Mouse (Mus musculus): ENCODE results near the gene Slc22a14. TPM values are rescaled to one million over a fixed set of nuclear protein-coding genes. Genes with fewer than 3 reads are reported as not detected.

Gene Slc22a14
- polyA plus RNA-seq (2012; ENCODE audit: insufficient read depth, insufficient read length, low replicate concordance, missing spikeins) = not detected in 2 replicates

GRCm38 (mm10) chr9:119365284-119365683 is at the start of gene Slc22a14:
Slc22a14 (minus strand) TSS chr9:119365553.
- no peak for TF ChIP-seq CTCF (IDR thresholded peaks at IDR 0.05; ENCODE audit: insufficient read depth, low read depth, low read length)
- no peak for TF ChIP-seq POLR2A (IDR thresholded peaks at IDR 0.05; ENCODE audit: insufficient read depth, low read depth, low read length)
- WGBS = 64% methylated on average over 7 of the region's 7 CpGs
- no peak within 1 kb of the TSS for H3K4me3 ChIP-seq (ENCODE audit: insufficient read depth, low read depth, low read length)
- no peaks in the 10 kb centered on the region for H3K4me1 ChIP-seq (ENCODE audit: control insufficient read depth, insufficient read depth, low read length)
- H3K27ac ChIP-seq (ENCODE audit: insufficient read depth, low read depth, low read length) = no peak within 1 kb of the TSS

DNA sequence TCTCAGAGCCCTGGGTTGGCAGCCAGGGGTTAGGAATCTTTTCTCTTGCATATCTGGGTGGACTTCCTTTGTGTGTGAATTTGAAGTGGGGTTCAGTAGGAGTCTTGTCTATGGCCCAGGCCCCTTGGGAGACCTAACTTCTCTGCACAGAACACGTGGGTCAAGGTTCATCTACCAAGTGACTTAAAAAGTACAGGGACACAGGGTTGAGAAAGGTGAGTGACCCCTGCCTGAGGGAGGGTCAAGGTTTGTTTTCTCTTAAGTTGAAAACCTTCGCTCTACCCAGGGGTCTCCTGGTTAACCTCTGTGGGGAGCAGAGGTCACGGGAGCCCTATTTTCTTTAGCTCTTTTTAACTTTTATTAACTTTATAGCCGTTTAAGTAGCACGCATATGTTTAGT is 44.5 kb upstream of the Slc22a14 start:
- H3K4me1 ChIP-seq (ENCODE audit: control insufficient read depth, insufficient read depth, low read length) = peaks cover 26% of the 10 kb centered on the region
- TF ChIP-seq POLR2A (IDR thresholded peaks at IDR 0.05; ENCODE audit: insufficient read depth, low read depth, low read length) (no peak), CTCF (IDR thresholded peaks at IDR 0.05; ENCODE audit: insufficient read depth, low read depth, low read length) (no peak)
- 91% methylated on average over 5 of the region's 5 CpGs for WGBS
- no peak overlapping the region for H3K27ac ChIP-seq (ENCODE audit: insufficient read depth, low read depth, low read length)
- no peak overlapping the region for H3K4me3 ChIP-seq (ENCODE audit: insufficient read depth, low read depth, low read length)

- TF ChIP-seq CTCF (IDR thresholded peaks at IDR 0.05; ENCODE audit: insufficient read depth, low read depth, low read length) (no peak), POLR2A (IDR thresholded peaks at IDR 0.05; ENCODE audit: insufficient read depth, low read depth, low read length) (no peak)
- peaks cover 26% of the 10 kb centered on the region for H3K4me1 ChIP-seq (ENCODE audit: control insufficient read depth, insufficient read depth, low read length)
- WGBS = 57% methylated on average over 11 of the region's 11 CpGs
- no peak overlapping the region for H3K27ac ChIP-seq (ENCODE audit: insufficient read depth, low read depth, low read length)
- no peak overlapping the region for H3K4me3 ChIP-seq (ENCODE audit: insufficient read depth, low read depth, low read length)
These were observed 43.7 kb upstream of the Slc22a14 start for GRCm38 (mm10) chr9:119408898-119409664.

- TF ChIP-seq CTCF (IDR thresholded peaks at IDR 0.05; ENCODE audit: insufficient read depth, low read depth, low read length) = no peak
- no peak for TF ChIP-seq POLR2A (IDR thresholded peaks at IDR 0.05; ENCODE audit: insufficient read depth, low read depth, low read length)
- Histone ChIP-seq H3K27ac (ENCODE audit: insufficient read depth, low read depth, low read length) (no peak overlapping the region), H3K4me1 (ENCODE audit: control insufficient read depth, insufficient read depth, low read length) (peaks cover 33% of the 10 kb centered on the region), H3K4me3 (ENCODE audit: insufficient read depth, low read depth, low read length) (no peak overlapping the region)
- WGBS = 85% methylated on average over 15 of the region's 15 CpGs
These were observed 42.5 kb upstream of the Slc22a14 start for GRCm38 (mm10) chr9:119407884-119408283.

- 61% methylated on average over 5 of the region's 5 CpGs for WGBS
- Histone ChIP-seq H3K27ac (ENCODE audit: insufficient read depth, low read depth, low read length) (no peak overlapping the region), H3K4me1 (ENCODE audit: control insufficient read depth, insufficient read depth, low read length) (peaks cover 31% of the 10 kb centered on the region), H3K4me3 (ENCODE audit: insufficient read depth, low read depth, low read length) (no peak overlapping the region)
- TF ChIP-seq CTCF (IDR thresholded peaks at IDR 0.05; ENCODE audit: insufficient read depth, low read depth, low read length) = no peak
- no peak for TF ChIP-seq POLR2A (IDR thresholded peaks at IDR 0.05; ENCODE audit: insufficient read depth, low read depth, low read length)
These were observed 38.7 kb upstream of the Slc22a14 start for GRCm38 (mm10) chr9:119404090-119404489.

DNA sequence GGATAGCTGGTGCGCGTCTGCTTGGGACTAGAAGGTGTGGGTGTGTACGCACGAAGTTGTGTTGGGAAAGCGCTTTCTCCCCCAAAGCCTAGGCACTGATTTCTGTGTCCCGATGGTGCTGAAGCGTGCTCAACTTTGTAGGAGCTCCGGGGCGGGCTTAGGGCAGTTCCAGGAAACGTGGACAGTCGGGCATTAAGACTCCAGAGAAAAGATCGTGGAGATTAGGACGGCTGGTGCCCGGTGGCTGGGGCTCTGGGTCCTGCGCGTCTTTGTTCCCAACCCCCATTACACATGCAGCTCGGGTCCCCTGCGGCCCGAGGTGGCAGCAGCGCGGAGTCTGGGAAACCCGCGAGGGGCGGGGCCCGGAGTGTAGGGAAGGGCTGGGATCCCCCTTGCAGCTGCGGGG is 37.9 kb upstream of the Slc22a14 start:
- H3K27ac ChIP-seq (ENCODE audit: insufficient read depth, low read depth, low read length) = no peak overlapping the region

DNA sequence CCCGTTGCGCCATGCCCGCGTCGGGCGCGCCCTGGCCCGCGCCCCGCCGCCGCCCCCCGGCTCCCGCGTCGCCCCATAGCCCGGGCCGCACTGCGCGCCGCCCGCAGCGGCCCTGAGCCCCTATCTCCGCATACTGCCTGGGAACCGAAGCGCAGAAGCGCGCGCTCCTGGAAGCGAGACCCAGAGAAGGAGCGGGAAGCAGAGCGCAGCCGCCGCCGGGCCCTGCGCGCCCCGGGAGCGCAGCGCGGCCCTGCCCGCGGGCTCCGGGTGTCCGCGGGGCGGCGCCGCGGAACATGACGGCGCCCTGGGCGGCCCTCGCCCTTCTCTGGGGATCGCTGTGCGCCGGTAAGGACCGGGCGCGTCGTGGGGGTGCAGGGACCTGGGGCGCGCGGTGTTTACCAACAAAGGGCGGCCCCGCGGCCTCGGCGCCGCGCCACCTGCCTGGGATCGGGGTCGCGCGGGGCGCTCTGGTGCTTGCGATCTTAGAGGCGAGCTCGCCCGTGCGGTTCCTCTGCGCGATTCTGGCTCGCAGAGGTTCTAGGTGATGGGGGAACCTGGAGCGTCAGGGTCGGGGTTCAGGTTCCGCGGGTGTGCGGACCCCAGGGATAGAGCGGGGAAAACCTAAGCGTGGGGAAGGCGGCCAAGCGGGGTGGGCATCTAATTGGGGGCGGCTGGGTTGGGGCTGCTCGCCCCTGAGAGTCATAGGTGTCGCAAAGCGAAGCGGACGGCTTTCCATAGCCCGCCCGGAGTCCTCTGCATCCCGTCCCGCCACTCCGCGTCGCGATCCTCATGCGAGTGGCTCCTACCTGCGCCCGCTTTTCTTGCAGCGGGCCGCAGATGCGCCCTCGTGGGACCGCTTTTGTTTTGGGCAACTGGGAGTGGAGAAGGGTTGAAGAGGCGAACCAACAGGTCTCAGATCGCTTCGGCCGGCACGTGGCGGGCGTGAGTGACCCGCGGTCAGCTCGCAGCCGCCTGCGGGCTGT is 37.2 kb upstream of the Slc22a14 start:
- H3K4me1 ChIP-seq (ENCODE audit: control insufficient read depth, insufficient read depth, low read length) = peaks cover 18% of the 10 kb centered on the region
- H3K27ac ChIP-seq (ENCODE audit: insufficient read depth, low read depth, low read length) = peak overlapping the region; percentile 64
- H3K4me3 ChIP-seq (ENCODE audit: insufficient read depth, low read depth, low read length) = peak overlapping the region; percentile 96
- under 1% methylated on average over 124 of the region's 127 CpGs for WGBS
- TF ChIP-seq POLR2A (IDR thresholded peaks at IDR 0.05; ENCODE audit: insufficient read depth, low read depth, low read length) (no peak; the same call in 1 of the 2 replicates), CTCF (IDR thresholded peaks at IDR 0.05; ENCODE audit: insufficient read depth, low read depth, low read length) (no peak)

More for the DNA sequence above, 37.9 kb upstream of the Slc22a14 start:
- 0% methylated on average over 26 of the region's 26 CpGs for WGBS
- TF ChIP-seq CTCF (IDR thresholded peaks at IDR 0.05; ENCODE audit: insufficient read depth, low read depth, low read length) = no peak
- TF ChIP-seq POLR2A (IDR thresholded peaks at IDR 0.05; ENCODE audit: insufficient read depth, low read depth, low read length) = no peak
- H3K4me1 ChIP-seq (ENCODE audit: control insufficient read depth, insufficient read depth, low read length) = peaks cover 23% of the 10 kb centered on the region
- H3K4me3 ChIP-seq (ENCODE audit: insufficient read depth, low read depth, low read length) = peak overlapping the region; percentile 96

DNA sequence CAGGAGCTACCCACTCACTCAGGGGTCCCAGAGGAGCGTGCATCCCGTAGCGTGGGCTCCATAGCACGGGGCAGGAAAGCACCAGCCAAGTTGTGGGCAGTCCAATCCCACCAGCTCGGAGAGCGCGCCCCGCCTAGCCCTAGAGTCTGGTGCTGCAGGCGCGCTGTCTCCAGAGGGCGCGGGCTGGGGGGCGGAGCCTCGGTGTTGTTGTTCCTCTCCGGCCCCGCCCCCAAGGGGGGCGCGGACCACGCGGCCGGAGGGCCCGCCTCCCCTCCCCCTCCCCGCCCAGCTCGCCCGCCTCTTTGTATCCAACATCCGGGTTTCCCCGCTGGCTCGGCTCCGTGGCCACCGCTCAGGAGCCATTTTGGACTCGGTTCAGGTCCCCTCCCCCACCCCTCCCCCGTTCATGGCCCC is 36.5 kb upstream of the Slc22a14 start, which contains the start of gene Acvr2b:
Gene Acvr2b, plus strand, starts transcription at position 318 of the 414 bp plus-strand sequence.
- H3K27ac ChIP-seq (ENCODE audit: insufficient read depth, low read depth, low read length) = peak within 1 kb of the TSS; percentile 64
- H3K4me3 ChIP-seq (ENCODE audit: insufficient read depth, low read depth, low read length) = peak within 1 kb of the TSS; percentile 96
- TF ChIP-seq POLR2A (IDR thresholded peaks at IDR 0.05; ENCODE audit: insufficient read depth, low read depth, low read length) (no peak), CTCF (IDR thresholded peaks at IDR 0.05; ENCODE audit: insufficient read depth, low read depth, low read length) (0 out of 2 replicates have a peak, but pooled peaks have one; percentile 17)
- WGBS = under 1% methylated on average over 20 of the region's 32 CpGs
- H3K4me1 ChIP-seq (ENCODE audit: control insufficient read depth, insufficient read depth, low read length) = peaks cover 18% of the 10 kb centered on the region
